Mouse (Mus musculus): ENCODE measurements at regions not wholly inside any gene's neighbourhood (a gene's known extent, or its start where the extent isn't known, plus 50 kb on each side); places are given as distances from the start of the nearest gene placed in this dataset.

DNA sequence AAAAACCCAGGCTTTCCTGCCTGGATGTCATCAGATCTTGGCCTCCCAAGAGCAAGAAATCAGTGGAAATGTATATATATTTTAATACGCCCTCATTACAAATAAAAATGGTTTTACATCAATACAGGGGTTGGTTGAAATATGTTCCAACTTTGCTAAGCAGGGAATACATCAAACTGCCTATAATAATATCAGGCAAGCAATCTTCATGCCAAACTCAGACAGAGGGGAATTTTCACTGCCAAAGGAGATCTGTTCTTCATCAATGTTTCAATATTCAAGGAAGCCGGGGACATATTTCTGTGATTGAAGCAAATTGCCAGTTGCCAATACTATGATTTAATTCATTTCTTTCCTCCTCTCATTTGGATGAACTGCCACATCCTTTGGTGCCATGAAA, 340.9 kb downstream of the Tns1 start:
- TF ChIP-seq CTCF (IDR thresholded peaks at IDR 0.05 in 2 of 3, conservative IDR thresholded peaks at IDR 0.05 in 1 of 3; ENCODE audit: control insufficient read depth in 1 of 3, insufficient read depth in 1 of 3, low read depth in 2 of 3, low read length in 3 of 3, poor library complexity in 1 of 3, severe bottlenecking in 1 of 3) (no peak), EP300 (IDR thresholded peaks at IDR 0.05; ENCODE audit: low read depth in 1 of 2, low read length in 2 of 2) (no peak), MYC (IDR thresholded peaks at IDR 0.05; ENCODE audit: low read depth, low read length) (no peak), UBTF (IDR thresholded peaks at IDR 0.05; ENCODE audit: borderline replicate concordance, insufficient read depth, low read depth, low read length) (no peak), MXI1 (IDR thresholded peaks at IDR 0.05; ENCODE audit: low read depth, low read length) (no peak), USF1 (IDR thresholded peaks at IDR 0.05; ENCODE audit: low read depth, low read length) (no peak), TCF12 (IDR thresholded peaks at IDR 0.05; ENCODE audit: low read depth, low read length) (no peak)
- Histone ChIP-seq H3K36me3 (ENCODE audit: control insufficient read depth in 1 of 2, insufficient read depth in 2 of 2, low read length in 2 of 2) (no peaks in the 10 kb centered on the region), H3K4me3 (ENCODE audit: control insufficient read depth in 1 of 2, insufficient read depth in 1 of 2, low read depth in 2 of 2, low read length in 2 of 2) (no peak overlapping the region), H3K27me3 (ENCODE audit: control insufficient read depth in 1 of 2, insufficient read depth in 2 of 2, low read length in 2 of 2) (no peaks in the 10 kb centered on the region), H3K4me1 (ENCODE audit: control insufficient read depth in 1 of 2, insufficient read depth in 2 of 2, low read length in 2 of 2) (no peaks in the 10 kb centered on the region), H3K79me2 (ENCODE audit: control insufficient read depth, insufficient read depth, low read length, poor library complexity) (no peaks in the 10 kb centered on the region), H3K27ac (ENCODE audit: control insufficient read depth, low read depth, low read length) (no peak overlapping the region), H3K9ac (ENCODE audit: control insufficient read depth, low read depth, low read length, poor library complexity, severe bottlenecking) (no peak overlapping the region), H3K9me3 (replicated peaks; ENCODE audit: insufficient read depth, low read length) (no peaks in the 10 kb centered on the region)
- no peak for DNase-seq (ENCODE audit: low read depth, low spot score)

DNA sequence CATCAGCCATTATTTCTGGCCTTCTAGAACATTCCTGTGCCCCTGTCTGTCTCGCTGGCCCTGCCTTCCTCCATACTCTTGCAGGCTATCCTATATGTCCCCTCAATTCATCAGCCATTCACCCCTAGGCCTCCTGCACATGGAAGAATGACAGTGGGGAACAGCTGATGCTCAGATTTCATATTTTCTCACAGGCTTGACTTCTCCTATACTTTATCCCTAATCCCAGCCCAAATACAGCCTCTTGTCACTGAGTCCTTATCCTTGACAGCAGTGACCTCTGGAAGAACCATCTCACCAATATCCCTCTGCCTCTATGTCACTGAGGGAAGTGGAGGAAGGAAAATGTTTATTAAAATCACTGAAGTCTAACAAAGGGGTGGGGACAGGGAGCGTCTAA, 341.4 kb downstream of the Tns1 start:
- DNase-seq (ENCODE audit: low read depth, low spot score): no peak
- Histone ChIP-seq H3K27ac (ENCODE audit: control insufficient read depth, low read depth, low read length) (no peak overlapping the region), H3K27me3 (ENCODE audit: control insufficient read depth in 1 of 2, insufficient read depth in 2 of 2, low read length in 2 of 2) (no peaks in the 10 kb centered on the region), H3K79me2 (ENCODE audit: control insufficient read depth, insufficient read depth, low read length, poor library complexity) (no peaks in the 10 kb centered on the region), H3K4me1 (ENCODE audit: control insufficient read depth in 1 of 2, insufficient read depth in 2 of 2, low read length in 2 of 2) (no peaks in the 10 kb centered on the region), H3K4me3 (ENCODE audit: control insufficient read depth in 1 of 2, insufficient read depth in 1 of 2, low read depth in 2 of 2, low read length in 2 of 2) (no peak overlapping the region), H3K9me3 (replicated peaks; ENCODE audit: insufficient read depth, low read length) (no peaks in the 10 kb centered on the region), H3K9ac (ENCODE audit: control insufficient read depth, low read depth, low read length, poor library complexity, severe bottlenecking) (no peak overlapping the region), H3K36me3 (ENCODE audit: control insufficient read depth in 1 of 2, insufficient read depth in 2 of 2, low read length in 2 of 2) (no peaks in the 10 kb centered on the region)
- TF ChIP-seq GATA1 (IDR thresholded peaks at IDR 0.05; ENCODE audit: low read depth, low read length) (no peak), TAL1 (IDR thresholded peaks at IDR 0.05; ENCODE audit: low read length) (no peak), NRF1 (IDR thresholded peaks at IDR 0.05; ENCODE audit: insufficient read depth, low read depth, low read length, poor library complexity, severe bottlenecking) (no peak), ETS1 (IDR thresholded peaks at IDR 0.05; ENCODE audit: low read depth, low read length) (no peak), KAT2A (conservative IDR thresholded peaks at IDR 0.05; ENCODE audit: low read depth, low read length) (no peak), RCOR1 (IDR thresholded peaks at IDR 0.05; ENCODE audit: low read depth, low read length) (no peak), CHD2 (IDR thresholded peaks at IDR 0.05; ENCODE audit: low read length) (no peak), TCF12 (IDR thresholded peaks at IDR 0.05; ENCODE audit: low read depth, low read length) (no peak), MAFK (IDR thresholded peaks at IDR 0.05; ENCODE audit: borderline replicate concordance, low read depth, low read length) (no peak), UBTF (IDR thresholded peaks at IDR 0.05; ENCODE audit: borderline replicate concordance, insufficient read depth, low read depth, low read length) (no peak), TBP (IDR thresholded peaks at IDR 0.05; ENCODE audit: low read depth, low read length) (no peak), SMC3 (IDR thresholded peaks at IDR 0.05; ENCODE audit: low read depth, low read length) (no peak), USF1 (IDR thresholded peaks at IDR 0.05; ENCODE audit: low read depth, low read length) (no peak), POLR2A (IDR thresholded peaks at IDR 0.05; ENCODE audit: control insufficient read depth in 1 of 2, insufficient read depth in 1 of 2, low read depth in 1 of 2, low read length in 2 of 2, poor library complexity in 1 of 2) (no peak), MAX (IDR thresholded peaks at IDR 0.05; ENCODE audit: low read length) (no peak), HCFC1 (IDR thresholded peaks at IDR 0.05; ENCODE audit: low read depth, low read length) (no peak), ZMIZ1 (IDR thresholded peaks at IDR 0.05; ENCODE audit: low read depth, low read length) (no peak), ZNF384 (IDR thresholded peaks at IDR 0.05; ENCODE audit: low read depth, low read length) (no peak)
